Mouse (Mus musculus): Measurements from ENCODE around the gene Etv3. TPM values are rescaled to one million over a fixed set of nuclear protein-coding genes. Genes with fewer than 3 reads are reported as not detected.

Etv3 gene
- total RNA-seq, 1 experiment, result 8.8 TPM

DNA sequence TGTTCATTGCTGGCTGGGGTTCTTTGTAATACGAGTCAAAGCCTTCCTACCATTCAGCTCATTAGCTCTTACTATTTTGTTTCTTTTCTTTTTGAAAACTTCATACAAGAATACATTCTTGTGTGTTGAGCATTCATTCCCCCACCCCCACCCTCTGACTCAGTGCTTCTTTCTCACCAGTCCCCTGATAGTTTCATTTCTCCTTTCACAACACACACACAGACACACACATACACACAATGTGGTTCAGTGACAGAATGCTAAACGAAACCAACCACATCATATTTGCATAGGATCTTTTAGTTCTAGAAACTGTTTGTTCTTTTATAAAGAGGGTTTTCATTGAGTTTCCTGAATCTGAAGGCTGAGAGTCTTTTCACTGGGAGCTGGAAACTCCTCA is 37.3 kb upstream of the Etv3 start:
- Histone ChIP-seq H3K36me3 (ENCODE audit: control insufficient read depth, insufficient read depth, low read length, poor library complexity, severe bottlenecking) (no peaks in the 10 kb centered on the region), H3K9me3 (ENCODE audit: control insufficient read depth, insufficient read depth, low read depth, low read length) (peaks cover 6% of the 10 kb centered on the region; the same call in 1 of the 2 replicates), H3K9ac (ENCODE audit: insufficient read depth, low read depth, low read length, poor library complexity, severe bottlenecking) (no peak overlapping the region), H3K27ac (ENCODE audit: insufficient read depth, low read depth, low read length, poor library complexity, severe bottlenecking) (no peak overlapping the region), H3K4me1 (ENCODE audit: control insufficient read depth in 2 of 2, insufficient read depth in 2 of 2, low read length in 2 of 2, poor library complexity in 1 of 2) (no peaks in the 10 kb centered on the region), H3K4me3 (ENCODE audit: insufficient read depth in 1 of 2, low read depth in 1 of 2, low read length in 2 of 2, poor library complexity in 1 of 2, severe bottlenecking in 1 of 2) (no peak overlapping the region)
- in situ Hi-C loops (cut with MboI; ENCODE audit: low sequenced_read_pairs in 2 of 2, unreplicated experiment in 2 of 2), result no loop called here
- no peak for DNase-seq (ENCODE audit: low read depth, low spot score)
- TF ChIP-seq HCFC1 (IDR thresholded peaks at IDR 0.05; ENCODE audit: borderline replicate concordance, insufficient read depth, low read length) (no peak), ZC3H11A (IDR thresholded peaks at IDR 0.05; ENCODE audit: borderline replicate concordance, low read depth, low read length) (no peak), MAFK (IDR thresholded peaks at IDR 0.05; ENCODE audit: insufficient read depth, low read depth, low read length) (no peak), CHD2 (IDR thresholded peaks at IDR 0.05; ENCODE audit: low read depth, low read length) (no peak)

- Histone ChIP-seq H3K4me1 (ENCODE audit: control insufficient read depth in 2 of 2, insufficient read depth in 2 of 2, low read length in 2 of 2, poor library complexity in 1 of 2) (peaks cover 7 to 11% of the 10 kb centered on the region in 2 experiments; a peak in 3 of 4 replicates), H3K9me3 (ENCODE audit: control insufficient read depth, insufficient read depth, low read depth, low read length) (no peaks in the 10 kb centered on the region), H3K27ac (ENCODE audit: insufficient read depth, low read depth, low read length, poor library complexity, severe bottlenecking) (no peak overlapping the region), H3K9ac (ENCODE audit: insufficient read depth, low read depth, low read length, poor library complexity, severe bottlenecking) (peak overlapping the region; percentile 10; the same call in 1 of the 2 replicates), H3K4me3 (ENCODE audit: insufficient read depth in 1 of 2, low read depth in 1 of 2, low read length in 2 of 2, poor library complexity in 1 of 2, severe bottlenecking in 1 of 2) (no peak overlapping the region), H3K36me3 (ENCODE audit: control insufficient read depth, insufficient read depth, low read length, poor library complexity, severe bottlenecking) (no peaks in the 10 kb centered on the region)
- DNase-seq (ENCODE audit: low read depth, low spot score), result no peak
- in situ Hi-C loops (cut with MboI; ENCODE audit: low sequenced_read_pairs in 2 of 2, unreplicated experiment in 2 of 2), result loop anchor here in 1 of 2 experiments (10.0 kb wide), 2 partner anchors 83 to 173 kb away; no protein-coding TSS in a partner anchor
- no peak for TF ChIP-seq CHD2 (IDR thresholded peaks at IDR 0.05; ENCODE audit: low read depth, low read length)
- no peak for TF ChIP-seq MAFK (IDR thresholded peaks at IDR 0.05; ENCODE audit: insufficient read depth, low read depth, low read length)
- TF ChIP-seq ZNF384 (IDR thresholded peaks at IDR 0.05; ENCODE audit: low read depth, low read length), result no peak
- TF ChIP-seq ZC3H11A (IDR thresholded peaks at IDR 0.05; ENCODE audit: borderline replicate concordance, low read depth, low read length), result no peak
- TF ChIP-seq HCFC1 (IDR thresholded peaks at IDR 0.05; ENCODE audit: borderline replicate concordance, insufficient read depth, low read length), result no peak
Observed at GRCm38 (mm10) chr3:87498266-87498665, 26.9 kb upstream of the Etv3 start.

- TF ChIP-seq HCFC1 (IDR thresholded peaks at IDR 0.05; ENCODE audit: borderline replicate concordance, insufficient read depth, low read length) (no peak), MAFK (IDR thresholded peaks at IDR 0.05; ENCODE audit: insufficient read depth, low read depth, low read length) (0 out of 2 replicates have a peak, but pooled peaks have one; percentile 39), ZNF384 (IDR thresholded peaks at IDR 0.05; ENCODE audit: low read depth, low read length) (0 out of 2 replicates have a peak, but pooled peaks have one; percentile 23), CHD2 (IDR thresholded peaks at IDR 0.05; ENCODE audit: low read depth, low read length) (no peak), ZC3H11A (IDR thresholded peaks at IDR 0.05; ENCODE audit: borderline replicate concordance, low read depth, low read length) (peak; percentile 99)
- Histone ChIP-seq H3K9me3 (ENCODE audit: control insufficient read depth, insufficient read depth, low read depth, low read length) (no peaks in the 10 kb centered on the region), H3K27ac (ENCODE audit: insufficient read depth, low read depth, low read length, poor library complexity, severe bottlenecking) (no peak overlapping the region), H3K36me3 (ENCODE audit: control insufficient read depth, insufficient read depth, low read length, poor library complexity, severe bottlenecking) (no peaks in the 10 kb centered on the region), H3K4me3 (ENCODE audit: insufficient read depth in 1 of 2, low read depth in 1 of 2, low read length in 2 of 2, poor library complexity in 1 of 2, severe bottlenecking in 1 of 2) (no peak overlapping the region), H3K9ac (ENCODE audit: insufficient read depth, low read depth, low read length, poor library complexity, severe bottlenecking) (no peak overlapping the region), H3K4me1 (ENCODE audit: control insufficient read depth in 2 of 2, insufficient read depth in 2 of 2, low read length in 2 of 2, poor library complexity in 1 of 2) (peaks cover 7 to 11% of the 10 kb centered on the region in 2 experiments; a peak in 3 of 4 replicates)
- DNase-seq (ENCODE audit: low read depth, low spot score), result peak; percentile 85
- in situ Hi-C loops (cut with MboI; ENCODE audit: low sequenced_read_pairs in 2 of 2, unreplicated experiment in 2 of 2), result loop anchor here in 1 of 2 experiments (10.0 kb wide), 2 partner anchors 84 to 174 kb away; no protein-coding TSS in a partner anchor
Observed at GRCm38 (mm10) chr3:87499072-87499471, 26.1 kb upstream of the Etv3 start.

DNA sequence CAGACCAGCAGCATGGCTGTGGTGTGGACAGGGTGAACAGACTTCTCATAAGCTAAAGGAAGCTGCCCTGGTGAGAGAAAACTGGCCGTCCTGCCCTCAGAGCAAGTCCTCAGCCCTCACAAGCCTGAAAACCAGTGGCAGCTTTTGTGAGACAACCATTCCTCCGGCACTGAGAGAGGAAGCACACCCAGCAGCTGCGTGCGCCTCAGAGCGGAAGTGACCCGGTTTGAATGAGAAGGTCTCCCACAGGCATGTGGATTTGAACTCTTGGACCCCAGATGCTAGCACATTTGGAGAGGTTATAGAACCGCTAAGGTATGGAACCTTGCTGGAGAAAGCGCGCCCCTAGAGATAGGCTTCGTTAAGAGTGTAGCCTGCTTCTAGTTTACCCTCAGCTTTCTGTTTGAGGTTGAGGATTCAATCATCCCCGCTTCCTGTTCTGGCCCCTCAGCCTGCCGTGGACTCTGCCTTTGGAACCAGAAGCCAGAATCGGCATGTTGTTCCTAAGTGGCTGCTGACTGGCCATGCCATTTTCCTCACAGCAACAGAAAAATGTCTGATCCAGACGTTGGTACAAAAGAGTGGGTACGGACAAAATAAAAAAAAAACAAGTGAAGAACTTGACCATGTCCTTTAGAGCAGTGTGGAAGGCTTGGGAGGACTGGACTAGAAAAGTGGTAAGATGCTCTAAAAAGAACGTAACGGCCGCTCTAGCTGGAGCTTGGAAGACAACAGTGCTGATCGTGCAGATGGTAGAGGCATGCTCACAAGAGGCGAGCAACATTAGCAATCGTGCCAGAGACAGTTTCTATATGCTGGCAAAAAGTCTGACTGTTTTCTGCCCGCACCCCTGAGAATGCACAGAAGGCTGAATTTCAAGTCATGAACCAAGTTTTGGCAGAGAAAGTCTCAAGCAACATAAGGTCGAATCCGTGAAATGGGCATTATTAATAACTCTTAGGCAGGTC is 24.8 kb upstream of the Etv3 start:
- Histone ChIP-seq H3K9me3 (ENCODE audit: control insufficient read depth, insufficient read depth, low read depth, low read length) (no peaks in the 10 kb centered on the region), H3K36me3 (ENCODE audit: control insufficient read depth, insufficient read depth, low read length, poor library complexity, severe bottlenecking) (no peaks in the 10 kb centered on the region), H3K9ac (ENCODE audit: insufficient read depth, low read depth, low read length, poor library complexity, severe bottlenecking) (peak overlapping the region; percentile 46; the same call in 1 of the 2 replicates), H3K4me3 (ENCODE audit: insufficient read depth in 1 of 2, low read depth in 1 of 2, low read length in 2 of 2, poor library complexity in 1 of 2, severe bottlenecking in 1 of 2) (peak overlapping the region; percentile 18 to 31; a peak in 2 of 4 replicates), H3K27ac (ENCODE audit: insufficient read depth, low read depth, low read length, poor library complexity, severe bottlenecking) (no peak overlapping the region; the same call in 1 of the 2 replicates), H3K4me1 (ENCODE audit: control insufficient read depth in 2 of 2, insufficient read depth in 2 of 2, low read length in 2 of 2, poor library complexity in 1 of 2) (peaks cover 7 to 11% of the 10 kb centered on the region in 2 experiments; a peak in 3 of 4 replicates)
- no peak for TF ChIP-seq MAFK (IDR thresholded peaks at IDR 0.05; ENCODE audit: insufficient read depth, low read depth, low read length)
- DNase-seq (ENCODE audit: low read depth, low spot score), result no peak
- in situ Hi-C loops (cut with MboI; ENCODE audit: low sequenced_read_pairs in 2 of 2, unreplicated experiment in 2 of 2), result loop anchor here (5.0 to 25.0 kb wide), 3 partner anchors 258 to 466 kb away; no protein-coding TSS in a partner anchor
